Mouse (Mus musculus): ENCODE measurements around the gene Arpc2. TPM values are rescaled to one million over a fixed set of nuclear protein-coding genes. Genes with fewer than 3 reads are reported as not detected.

Arpc2 gene
- polyA plus RNA-seq, 1 experiment from 2014 or later = 436 TPM

GRCm38 (mm10) chr1:74308001-74308964, 72.4 kb downstream of the Arpc2 start:
- no peak overlapping the region for H3K4me3 ChIP-seq
- H3K4me2 ChIP-seq = no peak overlapping the region
- H3K4me1 ChIP-seq (replicated peaks) = peaks cover 9% of the 10 kb centered on the region
- no peak overlapping the region for H3K9ac ChIP-seq
- WGBS = 61% methylated on average over 10 of the region's 10 CpGs
- ATAC-seq (ENCODE audit: low read depth) = no peak
- no peaks in the 10 kb centered on the region for H3K36me3 ChIP-seq
- H3K27me3 ChIP-seq = peaks cover 18% of the 10 kb centered on the region
- H3K27ac ChIP-seq (replicated peaks) = no peak overlapping the region
- H3K9me3 ChIP-seq = no peaks in the 10 kb centered on the region

- no peak overlapping the region for H3K4me2 ChIP-seq
- ATAC-seq (ENCODE audit: low read depth) = no peak
Observed at GRCm38 (mm10) chr1:74309767-74310166, 73.9 kb downstream of the Arpc2 start.

DNA sequence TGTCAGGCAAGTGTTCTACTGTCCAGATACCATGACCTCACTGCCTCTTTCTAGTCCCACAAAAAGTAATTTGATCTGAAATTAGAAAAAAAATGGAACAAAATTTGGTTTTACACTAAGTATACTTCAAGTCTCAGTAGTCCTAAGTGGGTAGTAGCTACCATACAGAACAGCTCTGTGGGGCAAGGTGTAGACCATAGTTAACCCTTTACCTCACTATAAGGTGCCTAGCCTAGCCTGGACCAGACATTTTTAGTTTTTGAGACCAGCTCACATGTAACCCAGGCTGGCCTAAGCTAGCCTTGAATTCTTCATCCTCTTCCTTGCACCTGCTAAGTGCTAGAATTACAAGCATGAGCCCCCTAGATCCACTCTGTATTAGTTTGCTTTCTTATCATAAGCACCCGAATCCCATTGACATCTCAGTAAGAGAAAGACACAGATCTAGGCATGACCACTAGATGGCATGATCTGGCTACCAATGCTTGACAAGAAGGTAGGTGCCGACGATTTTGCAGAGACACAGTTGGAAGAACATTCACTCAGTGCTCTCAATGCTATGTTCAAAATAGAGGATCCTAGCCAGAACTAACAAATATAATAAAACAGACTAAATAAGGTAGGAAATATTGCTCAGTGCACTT, 77.3 kb downstream of the Arpc2 start:
- no peak overlapping the region for H3K4me3 ChIP-seq
- H3K9ac ChIP-seq = no peak overlapping the region
- H3K9me3 ChIP-seq = no peaks in the 10 kb centered on the region
- no peaks in the 10 kb centered on the region for H3K27me3 ChIP-seq
- H3K36me3 ChIP-seq = no peaks in the 10 kb centered on the region
- H3K27ac ChIP-seq (replicated peaks) = no peak overlapping the region
- H3K4me2 ChIP-seq = no peak overlapping the region
- H3K4me1 ChIP-seq (replicated peaks) = peaks cover 4% of the 10 kb centered on the region; the same call in 1 of the 2 replicates
- peak; percentile 59; the same call in 1 of the 2 replicates for ATAC-seq (ENCODE audit: low read depth)
- 3% methylated on average over 3 of the region's 3 CpGs for WGBS

More at GRCm38 (mm10) chr1:74309767-74310166, 73.9 kb downstream of the Arpc2 start:
- Histone ChIP-seq H3K9ac (no peak overlapping the region), H3K4me1 (replicated peaks) (no peaks in the 10 kb centered on the region), H3K4me3 (no peak overlapping the region), H3K27me3 (0 out of 2 replicates have a peak, but pooled peaks cover 5% of the 10 kb centered on the region), H3K9me3 (no peaks in the 10 kb centered on the region), H3K36me3 (no peaks in the 10 kb centered on the region), H3K27ac (replicated peaks) (no peak overlapping the region)
- 60% methylated on average over 3 of the region's 3 CpGs for WGBS

GRCm38 (mm10) chr1:74314796-74315195, 78.9 kb downstream of the Arpc2 start:
- H3K36me3 ChIP-seq = no peaks in the 10 kb centered on the region
- 90% methylated on average over 3 of the region's 3 CpGs for WGBS
- no peak for ATAC-seq (ENCODE audit: low read depth)
- no peak overlapping the region for H3K9ac ChIP-seq
- H3K9me3 ChIP-seq = no peaks in the 10 kb centered on the region
- H3K4me2 ChIP-seq = no peak overlapping the region
- no peak overlapping the region for H3K27ac ChIP-seq (replicated peaks)
- no peaks in the 10 kb centered on the region for H3K27me3 ChIP-seq
- H3K4me3 ChIP-seq = no peak overlapping the region
- H3K4me1 ChIP-seq (replicated peaks) = peaks cover 4% of the 10 kb centered on the region; the same call in 1 of the 2 replicates

DNA sequence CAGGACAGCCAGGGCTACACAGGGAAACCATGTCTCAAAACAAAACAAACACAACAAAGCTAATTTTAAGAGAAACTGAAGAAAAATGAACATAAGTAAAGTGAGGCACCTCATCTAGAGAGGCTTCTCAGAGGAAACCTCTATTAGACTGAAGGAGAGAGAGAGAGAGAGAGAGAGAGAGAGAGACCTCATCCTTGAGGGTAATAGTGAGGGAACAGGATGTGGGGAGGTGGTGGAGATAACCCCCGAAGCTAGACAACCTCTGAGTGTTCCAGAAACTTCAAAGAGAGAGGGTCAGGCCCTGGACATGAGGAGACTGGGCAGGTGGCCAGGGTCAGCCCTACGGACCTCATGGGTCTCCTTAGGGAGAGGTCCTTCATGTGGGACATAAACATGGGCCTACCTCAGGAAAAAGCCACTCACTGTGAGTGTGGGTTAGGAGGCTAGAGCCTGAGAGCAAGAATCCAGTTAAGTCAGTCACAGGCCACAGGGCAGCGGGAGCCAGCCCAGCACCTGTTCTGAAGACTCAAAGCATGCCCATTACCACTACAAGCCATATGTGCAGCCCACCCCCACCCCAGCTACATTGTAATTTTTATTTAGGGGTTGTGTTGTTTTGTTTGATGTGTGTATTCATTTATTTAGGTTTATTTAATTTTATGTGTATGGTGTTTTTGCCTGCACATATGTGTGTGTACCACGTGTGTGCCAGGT, 80.4 kb downstream of the Arpc2 start:
- ATAC-seq (ENCODE audit: low read depth) = no peak
- Histone ChIP-seq H3K4me1 (replicated peaks) (peaks cover 4% of the 10 kb centered on the region; the same call in 1 of the 2 replicates), H3K27me3 (no peaks in the 10 kb centered on the region), H3K4me2 (no peak overlapping the region), H3K4me3 (no peak overlapping the region), H3K9me3 (no peaks in the 10 kb centered on the region), H3K27ac (replicated peaks) (no peak overlapping the region), H3K36me3 (no peaks in the 10 kb centered on the region), H3K9ac (no peak overlapping the region)
- WGBS = 86% methylated on average over 4 of the region's 4 CpGs

MicroRNAs encoded within 50 kb of the gene (microRNA counts, 519-probe panel; counts per million panel counts)
- 1,548 counts per million, percentile 7 among the panel's probes with 10 or more counts for microRNA mmu-miR-1928

Small RNA genes within 50 kb of the gene (microRNA-seq; reads per million reads assigned to microRNA genes)
- gene Mir1928 = not detected

Other genes with a start within 250 kb of the Arpc2 start
- gene Tns1, start 111.6 kb upstream of the Arpc2 start, polyA plus RNA-seq (2015; fragmentation: Nextera tagmentation; extraction: Ambion mirVana) = 15.8 and 17.0 TPM in 2 replicates
- 0.14 TPM in 1 of 2 replicates, not detected in the other for gene Rufy4, start 110.5 kb upstream of the Arpc2 start, polyA plus RNA-seq (2015; fragmentation: Nextera tagmentation; extraction: Ambion mirVana)
- gene Cxcr2, start 82.1 kb upstream of the Arpc2 start, polyA plus RNA-seq (2015; fragmentation: Nextera tagmentation; extraction: Ambion mirVana) = 0.12 and 0.15 TPM in 2 replicates
- not detected in 2 replicates for gene Cxcr1, start 41.5 kb upstream of the Arpc2 start, polyA plus RNA-seq (2015; fragmentation: Nextera tagmentation; extraction: Ambion mirVana)
- gene Gpbar1, start 42.5 kb downstream of the Arpc2 start, polyA plus RNA-seq (2015; fragmentation: Nextera tagmentation; extraction: Ambion mirVana) = 0.28 TPM in 1 of 2 replicates, not detected in the other
- gene Aamp, start 48.7 kb downstream of the Arpc2 start, polyA plus RNA-seq (2015; fragmentation: Nextera tagmentation; extraction: Ambion mirVana) = 195 and 200 TPM in 2 replicates
- 104 and 119 TPM in 2 replicates for gene Pnkd, start 48.8 kb downstream of the Arpc2 start, polyA plus RNA-seq (2015; fragmentation: Nextera tagmentation; extraction: Ambion mirVana)
- gene Tmbim1, start 69.5 kb downstream of the Arpc2 start, polyA plus RNA-seq (2015; fragmentation: Nextera tagmentation; extraction: Ambion mirVana) = 9.0 and 10.9 TPM in 2 replicates
- 0.73 and 1.1 TPM in 2 replicates for gene Catip, start 126.0 kb downstream of the Arpc2 start, polyA plus RNA-seq (2015; fragmentation: Nextera tagmentation; extraction: Ambion mirVana)
- gene Slc11a1, start 139.1 kb downstream of the Arpc2 start, polyA plus RNA-seq (2015; fragmentation: Nextera tagmentation; extraction: Ambion mirVana) = 2.7 and 3.1 TPM in 2 replicates
- 22.5 and 27.1 TPM in 2 replicates for gene Ctdsp1, start 155.4 kb downstream of the Arpc2 start, polyA plus RNA-seq (2015; fragmentation: Nextera tagmentation; extraction: Ambion mirVana)
- 0.10 and 0.12 TPM in 2 replicates for gene Vil1, start 173.3 kb downstream of the Arpc2 start, polyA plus RNA-seq (2015; fragmentation: Nextera tagmentation; extraction: Ambion mirVana)

Measured in neural tube, embryonic 13.5 days (tissue).